Mouse (Mus musculus) embryonic facial prominence, embryonic 15.5 days (tissue): ENCODE data around the gene Cldnd2. TPM values are rescaled to one million over a fixed set of nuclear protein-coding genes. Genes with fewer than 3 reads are reported as not detected.
"Not testable (repeated sequence)": the region's sequence is repeated elsewhere in the genome, so short reads cannot be mapped to it uniquely, and the experiment has no call there.

Source experiments
- ATAC-seq: fragments of 200-750 bp; cut with Nextera tagmentation; 2 replicates; pipeline ENCODE4 v1.8.0; 2017; ENCODE audit warnings: low read depth, moderate TSS enrichment; ENCODE audit not compliant: insufficient number of reproducible peaks, low FRiP score, low TSS enrichment
- H3K27ac ChIP-seq: fragments of 300-500 bp; sonication (generic); replicated peaks from 2 replicates; pipeline ENCODE4 v1.5.1; 2015; ENCODE audit warnings: mild to moderate bottlenecking, inconsistent platforms
- H3K27me3 ChIP-seq: fragments of 300-500 bp; sonication (generic); 2 replicates; pipeline ENCODE4 v1.6.1; 2015; ENCODE audit warnings: inconsistent platforms
- H3K36me3 ChIP-seq: fragments of 300-500 bp; sonication (generic); 2 replicates; pipeline ENCODE4 v1.6.1; 2015; ENCODE audit warnings: mild to moderate bottlenecking, inconsistent platforms
- H3K4me1 ChIP-seq: fragments of 300-500 bp; sonication (generic); 2 replicates; pipeline ENCODE4 v1.6.1; 2015; ENCODE audit warnings: inconsistent platforms
- H3K4me2 ChIP-seq: fragments of 300-500 bp; sonication (generic); replicated peaks from 2 replicates; pipeline ENCODE4 v1.6.1; 2015; ENCODE audit warnings: mild to moderate bottlenecking, inconsistent platforms
- H3K4me3 ChIP-seq: fragments of 300-500 bp; sonication (generic); replicated peaks from 2 replicates; pipeline ENCODE4 v1.5.1; 2015; ENCODE audit warnings: mild to moderate bottlenecking, inconsistent platforms
- H3K9ac ChIP-seq: fragments of 300-500 bp; sonication (generic); 2 replicates; pipeline ENCODE4 v1.6.1; 2015; ENCODE audit warnings: inconsistent platforms
- H3K9me3 ChIP-seq: fragments of 300-500 bp; sonication (generic); replicated peaks from 2 replicates; pipeline ENCODE4 v1.6.1; 2016; ENCODE audit warnings: inconsistent platforms
- WGBS: fragments of 180-500 bp; shearing (Covaris S2); methylation state at CpG from one replicate; pipeline ENCODE4 v1.1.7; 2015; 5-methylcytosine and 5-hydroxymethylcytosine counted together
- polyA plus RNA-seq: library from polyadenylated mRNA; unstranded; fragments of >200 nt; fragmentation: Nextera tagmentation; extraction: Ambion mirVana; gene quantifications from 2 replicates; pipeline ENCODE4 v1.2.1, GENCODE M21; 2015

Cldnd2 gene
- polyA plus RNA-seq, result not detected in 2 replicates

- Histone ChIP-seq H3K9ac (no peak within 1 kb of the TSS), H3K27ac (no peak within 1 kb of the TSS), H3K9me3 (no peaks in the 10 kb centered on the region), H3K27me3 (no peaks in the 10 kb centered on the region), H3K4me1 (peaks cover 19% of the 10 kb centered on the region), H3K4me3 (no peak within 1 kb of the TSS), H3K4me2 (no peak within 1 kb of the TSS), H3K36me3 (no peaks in the 10 kb centered on the region)
- WGBS, result 80% methylated on average over 6 of the region's 6 CpGs
- no peak for ATAC-seq
Measured at GRCm38 (mm10) chr7:43440482-43440881, at the start of gene Cldnd2. Gene Cldnd2 (plus strand): TSS chr7:43440782.

- H3K4me1 ChIP-seq, result no peaks in the 10 kb centered on the region
- H3K9me3 ChIP-seq, result no peaks in the 10 kb centered on the region
- H3K4me2 ChIP-seq, result no peak overlapping the region
- H3K27me3 ChIP-seq, result no peaks in the 10 kb centered on the region
- no peak overlapping the region for H3K4me3 ChIP-seq
- ATAC-seq, result no peak
- H3K27ac ChIP-seq, result no peak overlapping the region
- H3K9ac ChIP-seq, result no peak overlapping the region
- 72% methylated on average over 8 of the region's 8 CpGs for WGBS
- H3K36me3 ChIP-seq, result no peaks in the 10 kb centered on the region
Measured at GRCm38 (mm10) chr7:43392349-43393121, 48.0 kb upstream of the Cldnd2 start.

- no peak overlapping the region for H3K9ac ChIP-seq
- H3K4me1 ChIP-seq, result no peaks in the 10 kb centered on the region
- H3K27ac ChIP-seq, result no peak overlapping the region
- 82% methylated on average over 2 of the region's 2 CpGs for WGBS
- H3K36me3 ChIP-seq, result no peaks in the 10 kb centered on the region
- ATAC-seq, result no peak
- H3K4me2 ChIP-seq, result no peak overlapping the region
- no peaks in the 10 kb centered on the region for H3K27me3 ChIP-seq
- H3K4me3 ChIP-seq, result no peak overlapping the region
- no peaks in the 10 kb centered on the region for H3K9me3 ChIP-seq
Measured at GRCm38 (mm10) chr7:43399501-43399900, 41.1 kb upstream of the Cldnd2 start.

GRCm38 (mm10) chr7:43402718-43403117, 37.9 kb upstream of the Cldnd2 start:
- H3K9ac ChIP-seq, result no peak overlapping the region
- no peak for ATAC-seq
- H3K4me1 ChIP-seq, result no peaks in the 10 kb centered on the region
- no peak overlapping the region for H3K27ac ChIP-seq
- H3K9me3 ChIP-seq, result no peaks in the 10 kb centered on the region
- H3K36me3 ChIP-seq, result no peaks in the 10 kb centered on the region
- H3K4me3 ChIP-seq, result no peak overlapping the region
- no peaks in the 10 kb centered on the region for H3K27me3 ChIP-seq
- H3K4me2 ChIP-seq, result no peak overlapping the region
- WGBS, result 38% methylated on average over 2 of the region's 2 CpGs

- Histone ChIP-seq H3K9me3 (no peaks in the 10 kb centered on the region), H3K9ac (no peak overlapping the region), H3K27me3 (no peaks in the 10 kb centered on the region), H3K4me1 (no peaks in the 10 kb centered on the region), H3K4me3 (no peak overlapping the region), H3K36me3 (no peaks in the 10 kb centered on the region), H3K27ac (no peak overlapping the region), H3K4me2 (no peak overlapping the region)
- 77% methylated on average over 3 of the region's 3 CpGs for WGBS
- no peak for ATAC-seq
Measured at GRCm38 (mm10) chr7:43407573-43407972, 33.0 kb upstream of the Cldnd2 start.

- no peak for ATAC-seq
- Histone ChIP-seq H3K27me3 (no peaks in the 10 kb centered on the region), H3K27ac (no peak within 1 kb of the TSS), H3K4me1 (no peaks in the 10 kb centered on the region), H3K9ac (no peak within 1 kb of the TSS), H3K36me3 (no peaks in the 10 kb centered on the region), H3K9me3 (no peaks in the 10 kb centered on the region), H3K4me2 (no peak within 1 kb of the TSS), H3K4me3 (no peak within 1 kb of the TSS)
- WGBS, result 73% methylated on average over 4 of the region's 4 CpGs
Measured at GRCm38 (mm10) chr7:43408131-43408553, 32.4 kb upstream of the Cldnd2 start, which contains the start of gene Siglecg. Gene Siglecg (plus strand): TSS chr7:43408204.

GRCm38 (mm10) chr7:43409084-43409483, 31.5 kb upstream of the Cldnd2 start:
- H3K4me2 ChIP-seq, result no peak overlapping the region
- no peak overlapping the region for H3K27ac ChIP-seq
- H3K9ac ChIP-seq, result no peak overlapping the region
- H3K27me3 ChIP-seq, result no peaks in the 10 kb centered on the region
- no peak for ATAC-seq
- H3K4me3 ChIP-seq, result no peak overlapping the region
- no peaks in the 10 kb centered on the region for H3K9me3 ChIP-seq
- no peaks in the 10 kb centered on the region for H3K4me1 ChIP-seq
- 74% methylated on average over 3 of the region's 3 CpGs for WGBS
- H3K36me3 ChIP-seq, result no peaks in the 10 kb centered on the region

- not testable (repeated sequence) for ATAC-seq, H3K4me3 ChIP-seq, H3K27ac ChIP-seq, H3K27me3 ChIP-seq, H3K4me1 ChIP-seq, H3K36me3 ChIP-seq, H3K9ac ChIP-seq, H3K4me2 ChIP-seq, H3K9me3 ChIP-seq
- 26% methylated on average over 4 of the region's 4 CpGs for WGBS
Measured at GRCm38 (mm10) chr7:43411724-43412123, 28.9 kb upstream of the Cldnd2 start.

GRCm38 (mm10) chr7:43417298-43417697, 23.3 kb upstream of the Cldnd2 start:
- no peak for ATAC-seq
- Histone ChIP-seq H3K4me1 (no peaks in the 10 kb centered on the region), H3K4me2 (no peak overlapping the region), H3K27ac (no peak overlapping the region), H3K36me3 (no peaks in the 10 kb centered on the region), H3K9me3 (no peaks in the 10 kb centered on the region), H3K27me3 (no peaks in the 10 kb centered on the region), H3K4me3 (no peak overlapping the region), H3K9ac (no peak overlapping the region)
- 86% methylated on average over 10 of the region's 10 CpGs for WGBS

GRCm38 (mm10) chr7:43422995-43423617, 17.5 kb upstream of the Cldnd2 start:
- WGBS, result 6% methylated on average over 11 of the region's 11 CpGs
- H3K27me3 ChIP-seq, result no peaks in the 10 kb centered on the region
- no peak overlapping the region for H3K9ac ChIP-seq
- no peaks in the 10 kb centered on the region for H3K9me3 ChIP-seq
- H3K4me3 ChIP-seq, result no peak overlapping the region
- peak; percentile 67; the same call in 1 of the 2 replicates for ATAC-seq
- H3K27ac ChIP-seq, result no peak overlapping the region
- peaks cover 4% of the 10 kb centered on the region; the same call in 1 of the 2 replicates for H3K4me1 ChIP-seq
- H3K36me3 ChIP-seq, result no peaks in the 10 kb centered on the region
- no peak overlapping the region for H3K4me2 ChIP-seq

GRCm38 (mm10) chr7:43423991-43424625, 16.5 kb upstream of the Cldnd2 start:
- Histone ChIP-seq H3K27me3 (no peaks in the 10 kb centered on the region), H3K4me1 (peaks cover 4% of the 10 kb centered on the region; the same call in 1 of the 2 replicates), H3K4me3 (no peak overlapping the region), H3K36me3 (no peaks in the 10 kb centered on the region), H3K9me3 (no peaks in the 10 kb centered on the region), H3K27ac (no peak overlapping the region), H3K9ac (no peak overlapping the region), H3K4me2 (no peak overlapping the region)
- WGBS, result 57% methylated on average over 3 of the region's 3 CpGs
- ATAC-seq, result no peak
